Mouse (Mus musculus) hindbrain, embryonic 16.5 days (tissue): ENCODE data around the gene Nbl1. TPM values are rescaled to one million over a fixed set of nuclear protein-coding genes. Genes with fewer than 3 reads are reported as not detected.

ENCODE experiments used
- ATAC-seq: fragments of 200-750 bp; cut with Nextera tagmentation; 2 replicates; pipeline ENCODE4 v1.8.0; 2017; ENCODE audit warnings: moderate TSS enrichment, moderate library complexity
- H3K27ac ChIP-seq: fragments of 300-500 bp; sonication (generic); 2 replicates; pipeline ENCODE4 v1.5.1; 2014; ENCODE audit warnings: low read depth, mild to moderate bottlenecking, control low read depth, low read length, moderate library complexity
- H3K27me3 ChIP-seq: fragments of 300-500 bp; sonication (generic); replicated peaks from 2 replicates; pipeline ENCODE4 v1.6.1; 2014; ENCODE audit warnings: low read length; ENCODE audit not compliant: control insufficient read depth, insufficient read depth
- H3K36me3 ChIP-seq: fragments of 300-500 bp; sonication (generic); 2 replicates; pipeline ENCODE4 v1.6.1; 2014; ENCODE audit warnings: mild to moderate bottlenecking, low read length, moderate library complexity, mixed read lengths; ENCODE audit not compliant: control insufficient read depth, insufficient read depth
- H3K4me1 ChIP-seq: fragments of 300-500 bp; sonication (generic); 2 replicates; pipeline ENCODE4 v1.6.1; 2014; ENCODE audit warnings: low read depth, low read length; ENCODE audit not compliant: control insufficient read depth, insufficient read depth
- H3K4me2 ChIP-seq: fragments of 300-500 bp; sonication (generic); 2 replicates; pipeline ENCODE4 v1.6.1; 2014; ENCODE audit warnings: mild to moderate bottlenecking, low read length, control low read depth, moderate library complexity
- H3K4me3 ChIP-seq: fragments of 300-500 bp; sonication (generic); 2 replicates; pipeline ENCODE4 v1.5.1; 2014; ENCODE audit warnings: mild to moderate bottlenecking, low read length, control low read depth, moderate library complexity
- H3K9ac ChIP-seq: fragments of 300-500 bp; sonication (generic); 2 replicates; pipeline ENCODE4 v1.6.1; 2014; ENCODE audit warnings: low read depth, mild to moderate bottlenecking, control low read depth, low read length, moderate library complexity
- H3K9me3 ChIP-seq: fragments of 300-500 bp; sonication (generic); 2 replicates; pipeline ENCODE4 v1.6.1; 2014; ENCODE audit warnings: mild to moderate bottlenecking, low read length, moderate library complexity; ENCODE audit not compliant: control insufficient read depth
- WGBS: fragments of 180-500 bp; shearing (Covaris S2); extraction: QIAGEN DNeasy Blood & Tissue Kit; methylation state at CpG from one replicate; pipeline ENCODE4 v1.1.7; 2014; 5-methylcytosine and 5-hydroxymethylcytosine counted together
- polyA plus RNA-seq: library from polyadenylated mRNA; unstranded; fragments of >200 nt; fragmentation: Nextera tagmentation; extraction: Ambion mirVana; gene quantifications from 2 replicates; pipeline ENCODE4 v1.2.1, GENCODE M21; 2015

Gene Nbl1
- polyA plus RNA-seq, 1 experiment from 2014 or later = 43.7 TPM

- Histone ChIP-seq H3K9ac (no peak overlapping the region), H3K9me3 (no peaks in the 10 kb centered on the region), H3K4me3 (no peak overlapping the region), H3K4me2 (no peak overlapping the region), H3K4me1 (peaks cover 2% of the 10 kb centered on the region), H3K36me3 (no peaks in the 10 kb centered on the region), H3K27me3 (no peaks in the 10 kb centered on the region), H3K27ac (no peak overlapping the region)
- 70% methylated on average over 12 of the region's 12 CpGs for WGBS
- ATAC-seq = no peak
Observed at GRCm38 (mm10) chr4:139032521-139032920, 60.3 kb downstream of the Nbl1 start.

Other genes starting within 250 kb of the Nbl1 start
- 0.27 and 0.38 TPM in 2 replicates for gene Pla2g5, start 229.5 kb downstream of the Nbl1 start, polyA plus RNA-seq
- not detected in 2 replicates for gene Gm13030, start 219.0 kb downstream of the Nbl1 start, polyA plus RNA-seq
- gene Pla2g2e, start 215.1 kb downstream of the Nbl1 start, polyA plus RNA-seq = not detected in 2 replicates
- gene Otud3, start 179.0 kb downstream of the Nbl1 start, polyA plus RNA-seq = 2.4 and 3.1 TPM in 2 replicates
- gene Rnf186, start 125.9 kb downstream of the Nbl1 start, polyA plus RNA-seq = not detected in 2 replicates
- gene Tmco4, start 120.1 kb downstream of the Nbl1 start, polyA plus RNA-seq = 1.3 and 1.8 TPM in 2 replicates
- 0.64 and 0.66 TPM in 2 replicates for gene Htr6, start 17.4 kb downstream of the Nbl1 start, polyA plus RNA-seq
- 342 and 378 TPM in 2 replicates for gene Minos1, start 38.1 kb upstream of the Nbl1 start, polyA plus RNA-seq
- 339 and 345 TPM in 2 replicates for gene Capzb, start 99.9 kb upstream of the Nbl1 start, polyA plus RNA-seq
- 14.0 and 15.5 TPM in 2 replicates for gene Pqlc2, start 217.7 kb upstream of the Nbl1 start, polyA plus RNA-seq
- 64.7 and 65.5 TPM in 2 replicates for gene Akr7a5, start 217.8 kb upstream of the Nbl1 start, polyA plus RNA-seq